Mouse (Mus musculus) right cerebral cortex, postnatal 14 days (tissue): ENCODE measurements around the gene Pgs1.

Experiments
- DNase-seq: peaks from one replicate; pipeline ENCODE4 v3.0.0; 2022

Pgs1 gene

DNA sequence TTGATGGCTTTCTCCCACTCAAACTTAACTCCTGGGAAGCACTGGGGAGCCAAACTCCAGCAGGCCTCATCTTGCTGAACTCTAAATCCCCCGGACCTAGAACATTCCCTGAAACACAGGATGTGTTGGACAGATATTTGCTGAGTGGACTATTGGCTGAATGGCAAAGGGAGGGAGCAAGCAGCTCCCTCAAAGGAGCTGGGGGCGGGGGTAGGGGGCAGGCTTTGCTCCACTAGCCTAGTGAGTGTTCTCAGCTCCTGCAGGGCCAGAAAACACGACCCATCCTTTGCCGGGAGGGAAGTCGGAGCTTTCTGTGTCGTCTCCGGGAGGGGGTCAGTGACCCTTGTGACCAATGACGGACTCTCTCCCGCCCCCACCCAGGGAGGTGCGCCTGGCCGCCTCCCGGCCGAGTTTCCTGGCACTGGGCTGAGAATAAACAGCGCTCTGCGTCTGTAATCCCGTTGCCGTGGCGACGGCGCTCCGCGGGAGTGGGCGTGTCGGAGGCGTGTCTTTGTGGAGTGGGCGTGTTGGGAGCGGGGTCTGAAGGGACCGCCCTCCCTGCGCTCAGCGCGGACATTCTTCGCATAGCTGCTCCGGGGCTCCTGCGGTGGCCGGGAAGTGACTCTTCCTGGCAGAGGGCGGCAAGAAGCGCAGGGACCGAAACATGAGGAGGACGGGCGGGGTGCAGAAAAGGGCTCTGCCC, 22.9 kb upstream of the Pgs1 start:
- peak; percentile 95 for DNase-seq

DNA sequence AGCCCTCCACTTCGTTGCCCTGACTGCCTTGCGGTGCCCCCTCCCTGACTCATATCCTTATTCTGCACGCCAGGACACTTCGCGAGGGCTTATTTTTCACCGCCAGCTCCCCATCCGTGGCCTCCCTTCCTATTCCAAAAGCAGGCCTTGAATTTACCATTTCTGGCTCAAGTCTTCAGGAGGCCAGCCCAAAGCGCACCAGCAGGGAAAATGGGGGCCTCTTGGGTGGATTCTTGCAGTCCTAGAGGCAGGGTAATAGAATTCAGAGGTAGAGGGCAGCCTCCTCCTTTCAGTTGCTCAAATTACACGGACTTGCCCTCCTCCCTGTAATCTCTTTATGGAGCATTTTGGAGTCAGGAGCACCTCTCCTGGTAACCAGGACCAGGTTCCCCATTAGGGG, 22.2 kb upstream of the Pgs1 start:
- no peak for DNase-seq

DNA sequence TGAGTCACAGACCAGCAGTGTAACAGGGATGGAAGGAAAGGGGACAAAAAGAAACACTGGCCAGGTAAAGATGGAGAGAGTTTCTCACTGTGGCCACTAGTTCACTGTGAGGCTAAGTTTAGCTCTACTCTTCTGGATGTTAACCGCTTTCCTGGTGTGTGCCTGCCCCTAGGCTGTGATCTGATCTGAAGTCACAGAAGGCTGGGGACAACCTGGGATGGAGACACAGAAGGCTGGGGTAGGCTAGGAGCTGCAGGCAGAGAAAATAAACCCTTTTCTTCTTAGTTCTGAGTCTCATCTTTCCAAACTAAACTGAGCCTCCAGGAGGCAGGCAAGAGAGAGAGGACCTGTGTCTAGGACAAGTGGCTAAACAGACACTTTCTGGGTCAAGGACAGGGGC, 21.8 kb upstream of the Pgs1 start:
- no peak for DNase-seq

GRCm38 (mm10) chr11:117965052-117965451, 21.0 kb upstream of the Pgs1 start:
- no peak for DNase-seq

- DNase-seq, result no peak
These were observed 20.5 kb upstream of the Pgs1 start for GRCm38 (mm10) chr11:117965561-117965981.

- no peak for DNase-seq
These were observed 19.5 kb upstream of the Pgs1 start for GRCm38 (mm10) chr11:117966506-117967100.

- no peak for DNase-seq
These were observed 18.7 kb upstream of the Pgs1 start for GRCm38 (mm10) chr11:117967249-117968015.

- DNase-seq, result peak; percentile 45
These were observed 17.9 kb upstream of the Pgs1 start for GRCm38 (mm10) chr11:117968016-117968671.

DNA sequence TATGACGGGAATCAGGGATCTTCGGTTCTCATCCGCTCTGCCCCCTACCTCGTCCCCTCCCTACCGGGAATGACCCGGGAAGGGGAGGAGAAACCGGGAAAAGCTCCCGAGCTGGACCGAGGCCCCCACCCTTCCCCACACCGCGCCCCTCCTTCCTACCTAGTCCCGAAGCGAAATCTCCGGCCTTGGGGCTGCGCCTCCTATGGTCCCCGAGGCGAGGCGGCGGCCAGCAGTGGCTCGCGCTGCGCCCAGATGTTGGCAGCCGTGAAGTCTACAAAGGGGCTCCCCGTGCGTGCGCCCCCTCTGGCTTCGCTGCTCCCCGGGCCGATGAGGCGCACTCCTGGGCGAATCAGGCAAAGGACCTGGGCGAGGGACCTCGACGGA, 17.4 kb upstream of the Pgs1 start:
- no peak for DNase-seq

- DNase-seq, result peak; percentile 85
These were observed 16.8 kb upstream of the Pgs1 start for GRCm38 (mm10) chr11:117969100-117969944.

GRCm38 (mm10) chr11:117969945-117970872, 15.9 kb upstream of the Pgs1 start, which contains the start of gene Socs3:
Socs3 (minus strand) TSS chr11:117970047.
- peak; percentile 98 for DNase-seq

GRCm38 (mm10) chr11:117971100-117971499, 15.0 kb upstream of the Pgs1 start:
- DNase-seq, result no peak

DNA sequence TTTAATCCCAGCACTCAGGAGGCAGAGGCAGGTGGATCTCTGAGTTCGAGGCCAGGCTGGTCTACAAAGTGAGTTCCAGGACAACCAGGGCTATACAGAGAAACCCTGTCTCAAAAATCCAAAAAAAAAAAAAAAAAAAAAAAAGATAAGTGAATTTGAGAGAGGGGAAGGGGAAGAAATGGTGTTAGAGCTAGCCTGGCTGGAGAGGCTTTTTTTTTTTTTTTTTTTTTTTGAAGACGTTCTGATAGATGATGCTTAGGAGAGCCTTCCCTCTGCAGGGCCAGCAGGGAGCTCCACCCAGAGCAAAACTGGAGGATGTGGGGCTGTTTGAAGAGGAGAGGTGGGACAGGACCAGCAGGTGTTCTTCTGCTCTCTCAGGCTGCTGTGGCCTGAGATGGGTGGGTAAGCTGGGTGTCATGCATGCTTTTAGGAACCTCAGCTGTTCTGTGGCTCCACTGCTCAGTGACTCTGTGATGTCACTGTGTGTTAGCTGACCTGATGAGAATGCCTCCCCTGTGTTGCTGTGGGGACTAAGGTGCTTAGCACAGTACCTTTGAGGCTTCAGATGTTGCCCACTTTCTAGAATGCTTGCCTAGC, 14.3 kb upstream of the Pgs1 start:
- no peak for DNase-seq

DNA sequence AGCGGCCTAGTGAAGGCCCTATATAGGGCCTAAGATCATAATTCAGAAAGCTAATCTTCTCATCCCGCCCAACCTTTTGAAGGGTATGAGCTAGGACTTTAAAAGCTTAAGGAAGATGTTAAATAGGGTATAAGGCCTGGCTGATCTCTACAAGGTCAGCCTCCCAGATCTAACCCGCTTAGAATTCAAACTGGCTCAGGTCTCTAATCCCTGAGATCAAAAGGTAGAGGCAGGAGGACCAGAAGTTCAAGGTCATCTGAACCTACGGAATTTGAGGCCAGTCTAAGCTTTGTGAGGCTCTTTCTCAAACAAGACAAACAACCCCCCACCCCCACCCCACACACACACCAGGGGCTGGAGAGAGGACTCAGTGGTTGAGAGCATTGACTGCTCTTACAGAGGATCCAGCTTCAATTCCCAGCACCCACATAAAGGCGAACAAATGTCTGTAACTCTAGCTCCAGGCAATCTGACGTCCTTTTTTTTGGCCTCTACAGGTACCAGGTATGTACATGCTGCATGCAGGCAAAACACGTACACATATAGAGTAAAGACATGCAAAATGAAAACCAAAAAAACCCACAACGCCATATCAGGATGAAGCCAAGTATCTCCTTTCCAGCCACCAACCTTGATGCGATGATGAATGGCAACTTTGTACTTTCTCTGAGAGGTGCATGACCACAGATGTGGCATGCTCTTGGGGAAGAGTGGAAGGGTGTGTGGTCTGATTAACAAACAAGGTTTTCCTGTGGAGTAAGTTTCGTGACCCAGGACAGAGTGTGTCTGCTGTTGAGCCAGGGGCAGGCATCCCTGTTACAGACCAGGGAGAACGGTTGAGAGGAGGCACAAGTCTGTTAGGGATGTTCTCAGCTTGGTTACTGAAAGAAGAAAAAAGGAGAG, 13.2 kb upstream of the Pgs1 start:
- no peak for DNase-seq

DNA sequence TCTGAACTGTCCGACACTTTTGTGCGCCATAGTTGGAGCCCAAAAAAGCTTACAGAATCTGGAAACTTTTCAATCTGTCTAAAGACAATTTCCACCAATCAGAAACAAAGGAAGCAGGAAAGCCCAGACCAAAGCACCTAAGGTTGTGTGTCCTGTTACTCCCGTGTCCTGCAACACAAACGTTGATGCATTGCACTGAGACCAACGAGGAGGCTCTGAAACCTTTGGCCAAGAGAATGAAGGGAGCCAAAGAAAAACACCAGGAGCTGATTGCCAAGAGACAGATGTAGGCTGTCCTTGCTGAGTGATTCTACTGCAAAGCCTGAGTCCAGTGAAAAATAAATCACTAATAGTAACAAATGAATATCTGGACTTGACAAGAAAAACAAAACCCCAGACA, 12.5 kb upstream of the Pgs1 start:
- DNase-seq, result no peak

DNA sequence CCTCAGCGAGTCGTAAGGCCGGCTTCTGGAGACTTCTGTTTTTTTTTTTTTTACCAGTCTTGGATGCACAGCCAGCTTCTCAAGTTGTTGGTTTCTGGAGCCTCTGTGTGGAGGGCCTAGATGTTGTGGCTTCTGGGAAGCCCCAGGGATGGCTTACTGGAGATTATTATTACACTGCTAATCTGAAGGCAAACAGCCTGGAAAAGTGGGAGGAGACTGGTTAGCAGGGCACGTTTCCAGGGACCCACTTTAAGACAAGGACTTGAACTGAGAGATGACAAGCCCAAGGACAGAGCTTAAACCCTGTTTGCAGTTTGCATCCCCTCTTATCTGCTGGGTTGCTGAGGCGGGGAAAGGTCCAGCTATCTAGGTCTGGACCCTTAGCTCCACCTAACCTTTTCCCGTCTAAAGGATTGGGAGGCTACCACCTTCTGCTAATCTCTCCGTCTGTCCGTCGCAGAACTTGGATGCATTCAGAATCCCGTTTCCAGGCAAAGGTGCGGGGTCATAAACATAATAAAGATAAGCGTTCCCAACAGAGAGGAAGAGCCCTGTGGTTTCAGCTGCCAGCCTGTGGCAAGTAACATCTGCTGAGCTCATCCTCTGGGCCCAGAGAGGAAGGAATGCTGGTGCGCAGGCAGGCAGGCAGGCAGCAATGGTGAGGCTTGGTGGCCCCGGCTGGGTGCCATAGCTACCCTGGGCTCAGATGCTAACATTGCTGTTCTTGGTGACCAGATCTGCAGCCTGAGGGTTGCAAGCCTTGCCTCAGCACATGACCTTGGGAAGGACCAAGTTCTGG, 11.6 kb upstream of the Pgs1 start:
- DNase-seq, result no peak

- no peak for DNase-seq
These were observed 10.7 kb upstream of the Pgs1 start for GRCm38 (mm10) chr11:117975211-117975967.

- peak; percentile 65 for DNase-seq
These were observed 10.0 kb upstream of the Pgs1 start for GRCm38 (mm10) chr11:117976081-117976582.
